Mouse (Mus musculus): ENCODE data around the gene Megf11.

DNA sequence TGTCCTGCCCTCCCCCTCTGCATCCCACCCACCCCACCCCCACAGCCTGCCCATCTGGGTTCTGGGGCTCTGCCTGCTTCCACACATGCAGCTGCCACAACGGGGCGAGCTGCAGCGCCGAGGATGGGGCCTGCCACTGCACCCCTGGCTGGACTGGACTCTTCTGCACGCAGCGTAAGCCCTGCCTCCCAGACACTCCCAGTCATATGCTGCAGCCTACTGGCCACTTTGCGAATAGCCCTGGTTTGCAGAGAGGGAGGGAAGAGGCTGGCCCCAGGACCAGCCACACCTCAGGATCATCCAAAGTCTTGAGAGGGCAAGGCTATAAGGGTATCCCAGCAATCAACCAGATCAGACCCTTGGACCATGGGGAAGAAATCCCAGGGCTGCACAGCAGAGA, 305.8 kb downstream of the Megf11 start:
- peak; percentile 86 for TF ChIP-seq CTCF (IDR thresholded peaks at IDR 0.05; ENCODE audit: extremely low read depth, insufficient read depth, low read length)
- TF ChIP-seq POLR2A (IDR thresholded peaks at IDR 0.05; ENCODE audit: extremely low read depth, insufficient read depth, low read length) = no peak
